Mouse (Mus musculus) liver, embryonic 14.5 days (tissue): ENCODE measurements around the gene Sox21. TPM values are rescaled to one million over a fixed set of nuclear protein-coding genes. Genes with fewer than 3 reads are reported as not detected.

Experiments used
- ATAC-seq: fragments of 200-750 bp; cut with Nextera tagmentation; 2 replicates; pipeline ENCODE4 v1.8.0; 2017; ENCODE audit warnings: moderate number of reproducible peaks, mild to moderate bottlenecking, moderate library complexity; ENCODE audit not compliant: insufficient read depth
- DNase-seq, 3 experiments: peaks; one replicate each; pipeline ENCODE4 v3.0.0-alpha.2; 2012 to 2013; ENCODE audit warnings: low read depth in 3 of 3, low spot score in 3 of 3
- H3K27ac ChIP-seq: fragments of 300-500 bp; sonication (generic); 2 replicates; pipeline ENCODE4 v1.5.1; 2014; ENCODE audit warnings: moderate library complexity, mild to moderate bottlenecking, control low read depth, inconsistent platforms
- H3K27me3 ChIP-seq: fragments of 300-500 bp; sonication (generic); 2 replicates; pipeline ENCODE4 v1.6.1; 2014; ENCODE audit warnings: mild to moderate bottlenecking, low read length, moderate library complexity; ENCODE audit not compliant: control insufficient read depth, insufficient read depth
- H3K36me3 ChIP-seq: fragments of 300-500 bp; sonication (generic); replicated peaks from 2 replicates; pipeline ENCODE4 v1.6.1; 2014; ENCODE audit warnings: low read depth; ENCODE audit not compliant: control insufficient read depth, insufficient read depth
- H3K4me1 ChIP-seq, 2 experiments: fragments of 200-500 bp in 1 of 2; fragments of 300-500 bp in 1 of 2; sonication (generic) in 1 of 2; replicated peaks; 2 replicates each; pipeline ENCODE4 v1.6.1; 2012 to 2014; ENCODE audit warnings: antibody characterized with exemption in 1 of 2, inconsistent platforms in 1 of 2, low read length in 1 of 2; ENCODE audit not compliant: control insufficient read depth in 2 of 2, insufficient read depth in 2 of 2
- H3K4me2 ChIP-seq: fragments of 300-500 bp; sonication (generic); 2 replicates; pipeline ENCODE4 v1.6.1; 2014; ENCODE audit warnings: low read depth, mild to moderate bottlenecking, control low read depth, moderate library complexity
- H3K4me3 ChIP-seq, 2 experiments: fragments of 200-500 bp in 1 of 2; fragments of 300-500 bp in 1 of 2; sonication (generic) in 1 of 2; 2 replicates each; pipeline ENCODE4 v1.5.1; 2012 to 2014; ENCODE audit warnings: low read depth in 2 of 2, low read length in 2 of 2, mild to moderate bottlenecking in 2 of 2, control low read depth in 1 of 2, inconsistent platforms in 1 of 2, moderate library complexity in 1 of 2; ENCODE audit not compliant: insufficient read depth in 1 of 2
- H3K9ac ChIP-seq: fragments of 300-500 bp; sonication (generic); replicated peaks from 2 replicates; pipeline ENCODE4 v1.6.1; 2014; ENCODE audit warnings: mild to moderate bottlenecking, control low read depth, moderate library complexity
- H3K9me3 ChIP-seq: fragments of 300-500 bp; sonication (generic); 2 replicates; pipeline ENCODE4 v1.6.1; 2016; ENCODE audit warnings: low read length, mixed read lengths; ENCODE audit not compliant: control insufficient read depth
- CTCF ChIP-seq: IDR thresholded peaks from 2 replicates; pipeline ENCODE4 v1.5.1; 2016; ENCODE audit warnings: antibody characterized with exemption, low read depth, control low read depth
- EP300 ChIP-seq: IDR thresholded peaks from 2 replicates; pipeline ENCODE4 v1.6.1; 2016; ENCODE audit warnings: antibody characterized with exemption, low read depth
- WGBS: fragments of 180-500 bp; shearing (Covaris S2); extraction: QIAGEN DNeasy Blood & Tissue Kit; methylation state at CpG from one replicate; pipeline ENCODE4 v1.1.7; 2014; ENCODE audit not compliant: insufficient replicate concordance; 5-methylcytosine and 5-hydroxymethylcytosine counted together
- polyA plus RNA-seq, 2 experiments: library from polyadenylated mRNA; depleted of rRNA in 1 of 2; stranded (reverse) in 1 of 2; unstranded in 1 of 2; fragments of >200 nt; fragmentation: Nextera tagmentation in 1 of 2; extraction: Ambion mirVana in 1 of 2; gene quantifications; 2 replicates each; pipeline versions ENCODE4 v1.2.1 to v1.2.3; 2012 to 2014

Gene Sox21
- polyA plus RNA-seq (2012; rRNA removed) (0.01 TPM in 1 of 2 replicates, not detected in the other), polyA plus RNA-seq (2014; fragmentation: Nextera tagmentation; extraction: Ambion mirVana) (not detected in 2 replicates)

DNA sequence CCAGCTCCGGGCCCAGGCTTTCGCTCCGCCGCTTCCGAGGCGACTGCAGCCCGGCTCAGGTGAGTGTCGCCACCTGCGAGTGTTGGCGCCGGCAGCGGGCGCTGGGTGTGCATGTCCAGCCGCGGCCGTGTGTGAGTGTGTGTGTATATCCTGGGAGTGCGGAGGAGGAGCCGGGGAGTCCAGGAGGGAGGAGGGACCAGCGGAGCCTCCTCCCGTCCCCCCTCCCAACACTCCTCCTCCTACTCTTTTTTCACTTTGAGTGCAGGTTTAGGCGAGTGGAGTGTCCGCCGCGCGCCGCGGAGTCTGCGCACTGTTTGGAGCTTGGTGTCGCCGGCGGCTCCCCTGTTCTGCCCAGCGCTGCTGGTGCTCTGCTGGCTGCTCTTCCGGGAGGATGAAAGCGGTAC lies at the start of gene Sox21:
TSS of gene Sox21 (minus strand) at position 145 of the 404 bp plus-strand sequence.
- no peak for TF ChIP-seq EP300
- TF ChIP-seq CTCF, result no peak
- H3K4me3 ChIP-seq, result peak within 1 kb of the TSS in 1 of 2 experiments; percentile 25; a peak in 2 of 4 replicates
- peaks cover 83% of the 10 kb centered on the region for H3K27me3 ChIP-seq
- WGBS, result 0% methylated on average over 34 of the region's 34 CpGs
- no peak within 1 kb of the TSS for H3K27ac ChIP-seq
- H3K36me3 ChIP-seq, result no peaks in the 10 kb centered on the region
- no peak for DNase-seq
- peak; percentile 43; the same call in 1 of the 2 replicates for ATAC-seq
- no peaks in the 10 kb centered on the region for H3K9me3 ChIP-seq
- H3K4me1 ChIP-seq, result no peaks in the 10 kb centered on the region
- no peak within 1 kb of the TSS for H3K9ac ChIP-seq
- peak within 1 kb of the TSS; percentile 53 for H3K4me2 ChIP-seq

DNA sequence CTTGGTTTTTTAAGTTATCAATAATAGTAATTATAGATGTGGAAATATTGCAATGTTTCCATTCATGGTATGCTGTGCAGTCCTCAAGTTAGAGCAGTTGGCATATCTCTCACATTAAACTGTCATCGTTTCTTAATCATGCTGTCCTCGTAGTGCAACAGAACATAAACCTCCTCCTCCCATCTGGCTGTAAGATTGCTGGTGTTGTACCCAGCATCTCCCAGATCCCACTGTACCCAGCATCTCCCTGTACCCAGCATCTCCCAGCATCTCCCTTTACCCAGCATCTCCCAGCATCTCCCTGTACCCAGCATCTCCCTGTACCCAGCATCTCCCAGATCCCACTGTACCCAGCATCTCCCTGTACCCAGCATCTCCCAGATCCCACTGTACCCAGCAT lies 49.3 kb upstream of the Sox21 start:
- no peak for TF ChIP-seq CTCF
- no peak for TF ChIP-seq EP300

DNA sequence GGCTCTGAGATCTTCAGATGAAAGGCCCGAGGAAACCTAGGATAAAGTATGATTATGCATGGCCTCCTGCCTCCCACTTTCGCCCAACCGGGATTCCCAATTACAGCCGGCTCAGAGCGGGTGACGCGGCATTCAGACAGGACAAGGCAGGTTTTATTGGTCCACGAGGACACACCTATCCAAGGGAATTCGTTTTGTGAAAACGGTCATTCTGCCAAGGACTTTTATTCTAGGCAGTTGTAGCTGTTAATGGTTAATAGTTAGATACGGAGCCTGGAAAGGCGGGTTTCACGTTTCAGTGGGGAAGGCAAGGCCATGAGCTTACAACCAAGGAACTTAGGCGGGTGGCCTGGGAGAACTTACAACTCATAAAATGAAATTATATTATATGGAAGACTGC lies 46.1 kb upstream of the Sox21 start:
- H3K36me3 ChIP-seq, result no peaks in the 10 kb centered on the region
- H3K4me1 ChIP-seq, result 0 out of 4 replicates have a peak, but pooled peaks cover 0 to 2% of the 10 kb centered on the region in 2 experiments
- H3K4me2 ChIP-seq, result no peak overlapping the region
- no peak overlapping the region for H3K27ac ChIP-seq
- TF ChIP-seq CTCF (no peak), EP300 (no peak)
- DNase-seq (no peak), ATAC-seq (no peak)
- no peak overlapping the region for H3K9ac ChIP-seq
- no peaks in the 10 kb centered on the region for H3K9me3 ChIP-seq
- no peak overlapping the region for H3K4me3 ChIP-seq
- H3K27me3 ChIP-seq, result no peaks in the 10 kb centered on the region
- WGBS, result 64% methylated on average over 14 of the region's 14 CpGs

More for the DNA sequence above, 49.3 kb upstream of the Sox21 start:
- Histone ChIP-seq H3K27me3 (no peaks in the 10 kb centered on the region), H3K36me3 (no peaks in the 10 kb centered on the region), H3K4me2 (no peak overlapping the region), H3K4me3 (no peak overlapping the region), H3K27ac (no peak overlapping the region), H3K4me1 (no peaks in the 10 kb centered on the region), H3K9ac (no peak overlapping the region), H3K9me3 (no peaks in the 10 kb centered on the region)
- ATAC-seq (no peak), DNase-seq (no peak)
- WGBS, result 61% methylated on average over 2 of the region's 2 CpGs

DNA sequence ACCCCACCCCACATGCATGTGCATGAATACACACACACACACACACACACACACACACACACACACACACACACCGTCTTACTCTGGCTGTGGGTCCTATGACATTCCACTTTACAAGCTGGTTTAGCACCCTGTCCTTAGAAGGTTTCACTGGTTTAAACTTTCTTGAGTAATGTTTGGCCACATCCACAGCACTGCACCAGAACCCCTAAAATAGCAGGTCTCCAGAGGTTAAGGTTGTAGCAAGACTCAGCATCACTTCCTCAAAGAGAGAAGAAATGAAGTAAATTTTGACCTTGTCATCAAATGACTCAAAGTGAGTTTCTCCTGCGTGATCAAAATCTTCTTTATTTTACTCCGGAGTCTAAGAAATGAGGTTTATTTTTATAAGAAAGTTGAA lies 45.4 kb upstream of the Sox21 start:
- Histone ChIP-seq H3K4me1 (0 out of 4 replicates have a peak, but pooled peaks cover 0 to 2% of the 10 kb centered on the region in 2 experiments), H3K27ac (no peak overlapping the region), H3K27me3 (no peaks in the 10 kb centered on the region), H3K36me3 (no peaks in the 10 kb centered on the region), H3K9ac (no peak overlapping the region), H3K9me3 (no peaks in the 10 kb centered on the region), H3K4me3 (no peak overlapping the region), H3K4me2 (no peak overlapping the region)
- WGBS, result 72% methylated on average over 3 of the region's 3 CpGs
- TF ChIP-seq EP300 (no peak), CTCF (no peak)
- no peak for ATAC-seq
- no peak for DNase-seq

DNA sequence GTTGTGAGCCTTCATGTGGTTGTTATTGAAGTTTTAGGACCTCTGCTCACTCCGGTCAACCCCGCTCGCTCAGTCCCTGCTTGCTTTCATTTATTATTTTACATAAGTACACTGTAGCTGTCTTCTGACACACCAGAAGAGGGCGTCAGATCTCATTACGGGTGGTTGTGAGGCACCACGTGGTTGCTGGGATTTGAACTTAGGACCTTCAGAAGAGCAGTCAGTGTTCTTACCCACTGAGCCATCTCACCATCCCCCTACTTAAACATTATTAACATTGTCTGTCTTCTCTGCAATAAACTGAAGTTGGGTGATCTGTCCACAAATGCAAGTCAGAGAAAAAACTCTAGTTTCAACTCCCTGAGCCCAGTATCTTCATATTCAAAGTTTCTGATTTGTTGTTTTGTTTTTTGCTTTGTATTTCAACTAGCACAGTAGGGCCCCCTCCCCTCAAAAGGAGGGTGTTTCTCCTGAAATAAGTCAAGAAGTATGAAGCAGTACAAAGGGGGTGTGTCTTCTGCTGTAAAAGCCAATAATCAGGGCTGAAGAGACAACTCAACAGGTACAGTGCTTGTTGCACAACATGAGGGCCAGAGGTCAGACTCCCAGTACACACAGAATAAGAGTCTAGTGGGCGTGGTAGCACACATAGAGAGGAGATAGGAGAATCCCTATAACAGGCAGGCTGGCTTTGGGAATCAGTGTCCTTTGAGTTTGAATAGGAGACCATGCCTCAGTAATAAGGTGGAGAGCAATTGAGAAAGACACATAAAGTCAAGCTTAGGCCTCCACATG lies 41.1 kb upstream of the Sox21 start:
- ATAC-seq, result peak; percentile 73; the same call in 1 of the 2 replicates
- H3K4me3 ChIP-seq, result no peak overlapping the region
- peak in 2 of 3 experiments; percentile 3 to 7 for DNase-seq
- no peak for TF ChIP-seq CTCF
- no peak for TF ChIP-seq EP300
- H3K4me1 ChIP-seq, result 0 out of 4 replicates have a peak, but pooled peaks cover 0 to 2% of the 10 kb centered on the region in 2 experiments
- H3K9ac ChIP-seq, result no peak overlapping the region
- 59% methylated on average over 7 of the region's 7 CpGs for WGBS
- no peak overlapping the region for H3K4me2 ChIP-seq
- H3K27me3 ChIP-seq, result no peaks in the 10 kb centered on the region
- no peaks in the 10 kb centered on the region for H3K36me3 ChIP-seq
- H3K9me3 ChIP-seq, result no peaks in the 10 kb centered on the region
- no peak overlapping the region for H3K27ac ChIP-seq
